Mouse (Mus musculus): ENCODE results near the gene Atp6v0d1.

DNA sequence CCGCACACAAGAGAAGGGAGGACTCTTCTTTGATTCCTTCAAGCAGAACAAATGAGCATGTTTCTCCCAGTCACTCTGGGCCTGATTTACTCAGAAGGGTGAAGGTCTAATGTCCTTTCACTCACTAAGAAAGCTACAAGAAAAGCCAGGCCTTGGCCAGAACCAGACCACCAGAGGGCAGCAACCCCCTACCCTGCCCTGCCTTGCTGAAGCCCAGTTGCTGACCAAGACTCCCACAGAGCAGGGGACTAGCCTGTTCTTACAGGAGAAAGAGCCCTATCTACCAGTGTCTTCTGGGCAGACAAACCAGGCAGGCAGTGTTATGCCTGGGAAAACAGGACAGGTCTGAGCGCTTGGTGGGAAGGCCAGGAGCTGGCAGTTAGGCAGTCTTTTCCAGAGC lies 81.5 kb downstream of the Atp6v0d1 start:
- TF ChIP-seq CTCF (IDR thresholded peaks at IDR 0.05; ENCODE audit: insufficient read depth, low read depth, low read length) (peak; percentile 19; the same call in 1 of the 2 replicates), POLR2A (IDR thresholded peaks at IDR 0.05; ENCODE audit: insufficient read depth, low read depth, low read length) (no peak)

All from olfactory bulb, adult 2 months (tissue).